Mouse (Mus musculus) kidney, adult 18-20 months (tissue): Measurements from ENCODE around the gene Lca5l.
"Not testable (repeated sequence)": the region's sequence is repeated elsewhere in the genome, so short reads cannot be mapped to it uniquely, and the experiment has no call there.

Experiments used
- DNase-seq: peaks from one replicate; pipeline ENCODE4 v3.0.0; 2021

The Lca5l gene

DNA sequence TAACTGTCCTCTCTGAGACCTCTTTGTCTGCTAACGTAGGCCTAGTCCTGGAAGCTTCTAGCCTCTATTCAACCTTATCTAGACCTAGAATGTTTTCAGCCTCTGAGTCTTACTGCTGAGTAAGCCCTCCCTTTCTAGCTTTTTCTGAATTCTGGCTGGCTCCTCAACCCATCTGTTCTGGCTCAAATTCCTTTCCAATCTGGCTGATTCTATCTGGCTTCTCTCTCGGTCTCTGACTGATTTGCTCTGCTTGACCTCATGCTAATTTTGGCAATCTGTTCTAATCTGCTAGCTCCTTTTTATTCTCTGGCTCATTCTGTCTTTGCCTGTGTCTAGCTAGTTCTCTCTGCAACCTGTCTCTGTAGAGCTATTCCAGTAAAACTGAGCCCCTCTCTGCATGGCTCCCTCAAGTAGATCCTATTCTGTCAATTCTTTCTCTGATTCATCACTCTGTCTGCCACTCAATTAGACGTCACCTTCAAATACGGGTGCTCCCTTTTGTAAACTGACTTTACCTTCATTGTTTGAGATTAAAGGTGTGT lies 26.3 kb downstream of the Lca5l start:
- no peak for DNase-seq

GRCm38 (mm10) chr16:96161336-96161735 lies 30.7 kb downstream of the Lca5l start:
- DNase-seq = no peak

DNA sequence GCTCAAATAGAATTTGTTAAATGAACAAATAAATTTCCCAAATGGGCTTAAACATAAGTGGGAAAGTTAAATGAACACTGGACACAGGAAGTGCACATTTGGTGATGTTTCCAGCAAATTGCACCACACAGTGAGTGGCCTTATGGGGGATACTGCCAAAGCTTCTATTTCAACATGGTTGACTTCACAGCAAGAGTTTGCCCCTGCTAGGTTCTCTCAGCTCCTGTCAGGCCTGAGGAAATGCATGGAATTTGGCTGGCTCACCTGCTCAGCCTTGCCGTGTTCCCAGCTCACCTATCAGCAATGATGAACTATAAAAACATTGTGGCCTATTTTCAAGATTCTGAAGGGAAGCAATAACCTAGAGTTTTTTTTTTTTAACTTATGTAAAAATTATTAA lies 31.1 kb downstream of the Lca5l start:
- no peak for DNase-seq

DNA sequence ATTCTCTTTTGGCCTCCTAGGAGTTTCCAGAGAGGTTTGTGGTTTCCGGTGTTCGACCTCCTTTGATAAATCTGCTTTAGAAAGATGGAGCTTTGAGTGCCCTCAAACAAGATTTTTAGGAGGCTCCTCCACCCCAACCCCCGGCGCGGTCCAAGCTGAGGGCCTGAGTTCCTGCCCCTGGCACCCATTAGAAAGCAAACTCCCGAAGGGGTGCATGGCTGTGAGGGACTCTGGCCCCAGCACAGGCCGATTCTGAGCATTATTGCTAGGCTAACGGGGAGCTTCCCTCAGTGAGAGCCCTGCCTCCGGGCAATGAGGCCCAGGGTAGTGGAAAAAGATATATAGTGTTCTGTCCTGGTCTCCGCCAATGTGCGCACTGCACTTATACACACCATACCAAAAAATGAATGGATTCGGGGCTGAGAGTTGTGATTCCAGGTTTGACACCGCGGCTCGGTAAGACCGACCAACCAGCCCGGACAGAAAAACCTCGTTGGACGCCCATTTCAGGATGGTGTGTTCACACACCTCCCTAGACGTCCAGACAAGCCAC lies 32.2 kb downstream of the Lca5l start:
- no peak for DNase-seq

DNA sequence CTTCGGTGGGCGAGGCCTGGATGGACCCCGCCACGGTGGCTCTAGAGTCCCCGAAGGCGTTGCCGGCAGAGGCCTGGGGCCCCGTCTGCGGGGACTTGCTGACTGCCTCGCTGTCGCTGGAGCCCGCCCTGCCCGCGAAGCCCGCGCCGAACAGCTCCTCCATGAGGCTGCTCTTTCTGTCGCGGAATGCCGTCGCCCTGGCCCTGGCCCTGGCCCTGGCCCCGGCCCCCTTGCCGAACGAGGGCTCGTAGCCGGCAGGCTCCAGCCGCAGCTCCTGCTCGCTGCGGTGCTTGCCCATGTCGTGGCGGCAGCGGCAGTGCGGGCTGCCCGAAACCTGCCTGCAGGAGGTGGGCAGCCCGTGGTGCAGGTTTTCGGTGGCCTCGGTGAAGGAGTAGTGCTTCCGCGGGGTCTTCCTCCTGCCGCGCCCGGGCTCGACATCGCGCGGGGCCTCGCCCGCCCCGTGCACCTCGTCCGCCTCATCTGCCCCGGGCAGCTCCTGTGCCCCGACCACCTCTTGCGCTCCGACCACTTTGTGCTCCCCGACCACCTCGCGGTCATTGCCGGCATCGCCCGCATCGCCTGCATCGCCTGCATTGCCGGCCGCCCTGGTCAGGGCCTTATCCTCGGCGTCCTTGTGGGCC lies 32.9 kb downstream of the Lca5l start:
- DNase-seq = peak; percentile 61

DNA sequence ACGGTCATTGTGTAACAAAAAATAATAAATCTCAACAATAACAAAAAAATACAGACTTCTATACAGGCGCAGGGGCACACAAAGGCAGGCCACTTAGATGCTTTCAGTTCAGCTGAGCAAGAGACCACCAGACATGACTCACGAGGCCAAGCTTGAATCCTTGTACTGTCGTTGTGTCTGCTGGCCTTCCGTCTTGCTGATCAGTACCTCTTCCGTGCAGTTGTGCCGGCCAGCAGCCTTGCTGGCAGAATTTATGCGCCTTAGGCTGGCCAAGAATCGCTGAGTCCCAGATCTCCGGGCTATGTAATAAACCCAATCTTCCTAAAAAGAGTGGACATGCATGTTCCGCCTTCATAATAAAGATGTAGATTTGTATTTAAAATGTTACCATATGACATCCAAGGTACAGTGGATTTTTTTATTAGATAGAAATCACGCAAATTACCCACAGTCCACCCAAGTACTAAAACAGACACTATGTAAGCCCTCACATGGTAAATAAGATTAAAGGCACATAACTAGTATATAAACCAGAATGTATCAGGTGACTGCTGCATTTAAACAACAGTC lies 33.5 kb downstream of the Lca5l start:
- DNase-seq = no peak

DNA sequence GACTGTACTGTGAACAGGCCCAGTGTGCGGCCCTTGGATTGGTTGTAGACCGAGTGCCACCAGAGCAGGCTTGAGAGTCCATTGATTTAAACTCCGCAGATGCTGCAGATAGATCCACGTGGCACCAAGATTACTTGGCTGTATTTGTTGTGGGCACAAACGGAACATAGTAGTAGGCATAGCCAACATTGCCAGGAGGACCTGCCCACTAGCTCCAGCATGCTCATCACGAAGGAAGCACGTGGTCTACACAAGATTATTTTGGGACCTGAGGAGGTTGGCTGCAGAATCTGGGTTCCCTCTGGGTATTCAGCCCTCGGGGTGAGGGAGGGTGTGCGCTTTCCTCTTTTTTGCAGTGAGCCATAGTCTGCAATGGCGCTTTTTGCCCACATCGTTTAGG lies 34.9 kb downstream of the Lca5l start:
- no peak for DNase-seq

DNA sequence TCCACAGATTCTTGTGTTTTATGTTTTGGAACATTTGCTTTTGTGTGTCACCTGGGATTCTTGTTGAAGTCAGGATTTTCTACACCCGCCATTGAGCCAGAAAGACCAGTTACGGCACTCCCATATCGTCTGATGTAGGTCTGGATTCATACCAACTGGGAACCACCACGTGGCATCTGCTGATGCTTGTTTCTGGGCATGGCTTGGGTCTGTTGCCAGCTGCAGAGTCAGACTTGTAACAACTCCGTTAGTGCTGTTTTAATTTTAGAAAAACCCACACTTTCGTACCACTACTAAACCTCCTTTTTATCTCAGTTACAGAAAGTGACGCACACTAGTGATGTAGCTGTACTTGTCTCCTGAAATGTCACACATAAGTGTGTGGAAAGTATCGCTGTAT lies 36.1 kb downstream of the Lca5l start:
- DNase-seq = no peak

- no peak for DNase-seq
Observed at GRCm38 (mm10) chr16:96154476-96154875, 37.6 kb downstream of the Lca5l start.

- peak; percentile 78 for DNase-seq
Observed at GRCm38 (mm10) chr16:96151551-96151950, 40.5 kb downstream of the Lca5l start.

DNA sequence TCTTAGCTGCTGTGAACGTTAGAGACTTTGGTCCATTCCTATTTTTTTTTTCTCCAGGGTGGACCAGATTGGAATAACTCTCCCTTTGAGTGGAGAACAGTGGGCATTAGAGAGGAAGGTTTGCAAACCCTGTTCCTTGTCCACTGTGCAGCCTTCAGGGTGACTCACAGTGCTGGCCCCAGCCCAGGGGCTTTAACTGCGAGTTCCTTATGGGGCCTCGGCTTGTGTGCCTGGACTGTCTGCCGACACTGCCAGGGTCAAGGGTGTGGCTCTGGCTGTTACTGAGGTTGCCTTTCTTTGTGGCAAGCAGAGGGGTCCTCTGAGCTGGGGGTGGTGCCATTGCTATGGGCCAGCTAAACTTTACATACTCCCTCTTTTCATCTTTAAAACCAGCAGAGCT lies 41.1 kb downstream of the Lca5l start:
- no peak for DNase-seq

DNA sequence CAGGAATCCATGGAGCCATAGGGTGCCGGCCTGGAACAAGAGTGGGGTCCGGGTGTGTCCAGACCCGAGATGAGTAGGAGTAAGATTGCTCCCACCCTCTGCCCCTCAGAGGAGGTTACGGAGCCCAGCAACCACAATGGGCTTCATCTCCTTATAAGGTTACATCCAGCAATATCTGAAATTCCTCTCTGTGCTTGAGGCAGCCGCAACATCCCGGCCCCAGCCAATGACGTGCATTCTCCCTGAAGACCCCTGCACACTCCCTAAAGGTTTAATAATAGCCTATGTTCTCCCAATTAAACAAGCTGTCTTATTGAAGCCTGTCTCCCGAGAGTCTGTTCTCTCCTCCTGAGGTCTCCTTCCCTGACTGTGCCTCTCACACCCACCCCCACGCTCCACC lies 42.8 kb downstream of the Lca5l start:
- no peak for DNase-seq

- no peak for DNase-seq
Observed at GRCm38 (mm10) chr16:96148834-96149233, 43.2 kb downstream of the Lca5l start.

- no peak for DNase-seq
Observed at GRCm38 (mm10) chr16:96145814-96146213, 46.3 kb downstream of the Lca5l start.

DNA sequence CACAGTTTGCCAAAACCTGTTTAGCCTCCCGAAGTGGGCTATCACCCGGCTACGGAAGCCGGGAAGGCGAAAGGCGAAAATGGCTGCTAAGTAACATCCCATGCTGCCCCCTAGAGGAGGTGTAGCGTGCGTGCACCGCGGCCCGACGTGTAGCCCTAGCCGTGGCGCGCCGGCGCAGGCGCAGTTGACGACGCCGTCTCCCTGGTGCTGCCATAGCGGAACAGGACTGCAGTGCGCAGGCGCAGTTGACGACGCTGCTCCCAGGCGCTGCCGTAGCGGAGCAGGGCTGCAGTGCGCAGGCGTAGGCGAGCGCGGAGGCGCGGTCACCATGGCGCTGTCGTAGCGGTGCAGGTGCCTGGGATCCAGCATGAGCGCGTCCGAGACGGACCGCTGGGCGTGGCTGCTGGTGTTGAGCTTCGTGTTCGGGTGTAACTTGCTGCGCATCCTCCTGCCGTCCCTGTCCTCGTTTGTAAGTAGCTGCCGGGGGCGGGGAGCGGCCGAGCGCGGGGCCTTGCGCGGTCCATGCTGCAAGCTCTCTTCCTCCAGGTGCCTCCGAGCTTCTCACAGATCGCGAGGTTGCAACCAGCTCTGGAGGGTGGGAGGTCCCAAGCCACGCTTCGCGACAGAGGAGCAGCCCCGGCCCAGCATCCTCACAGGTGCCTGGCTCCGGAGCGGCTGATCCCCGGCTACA lies 46.8 kb downstream of the Lca5l start, which contains the start of gene Wrb:
TSS of gene Wrb (plus strand) at position 298 of the 691 bp plus-strand sequence.
- DNase-seq = peak; percentile 99

- DNase-seq = not testable (repeated sequence)
Observed at GRCm38 (mm10) chr16:96144748-96145109, 47.3 kb downstream of the Lca5l start.

DNA sequence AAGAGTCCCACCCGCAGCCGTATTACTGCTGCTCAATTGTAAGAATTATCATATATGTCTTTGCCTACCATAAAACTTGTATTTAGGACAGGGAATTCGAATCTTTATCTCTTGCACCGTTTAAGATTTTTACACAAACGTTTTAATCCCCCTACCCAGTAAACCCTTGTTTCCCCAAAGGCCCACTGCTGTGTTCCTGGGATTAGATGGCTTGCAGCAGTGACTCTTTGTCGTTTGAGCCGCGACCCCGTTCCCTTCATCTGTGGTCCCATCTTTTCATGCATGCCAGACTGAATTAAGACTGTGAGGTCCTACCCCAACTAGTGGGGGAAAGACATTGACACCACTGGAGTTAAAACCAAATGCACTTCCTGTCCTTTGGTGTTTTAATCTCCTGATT lies 63.6 kb downstream of the Lca5l start:
- no peak for DNase-seq

DNA sequence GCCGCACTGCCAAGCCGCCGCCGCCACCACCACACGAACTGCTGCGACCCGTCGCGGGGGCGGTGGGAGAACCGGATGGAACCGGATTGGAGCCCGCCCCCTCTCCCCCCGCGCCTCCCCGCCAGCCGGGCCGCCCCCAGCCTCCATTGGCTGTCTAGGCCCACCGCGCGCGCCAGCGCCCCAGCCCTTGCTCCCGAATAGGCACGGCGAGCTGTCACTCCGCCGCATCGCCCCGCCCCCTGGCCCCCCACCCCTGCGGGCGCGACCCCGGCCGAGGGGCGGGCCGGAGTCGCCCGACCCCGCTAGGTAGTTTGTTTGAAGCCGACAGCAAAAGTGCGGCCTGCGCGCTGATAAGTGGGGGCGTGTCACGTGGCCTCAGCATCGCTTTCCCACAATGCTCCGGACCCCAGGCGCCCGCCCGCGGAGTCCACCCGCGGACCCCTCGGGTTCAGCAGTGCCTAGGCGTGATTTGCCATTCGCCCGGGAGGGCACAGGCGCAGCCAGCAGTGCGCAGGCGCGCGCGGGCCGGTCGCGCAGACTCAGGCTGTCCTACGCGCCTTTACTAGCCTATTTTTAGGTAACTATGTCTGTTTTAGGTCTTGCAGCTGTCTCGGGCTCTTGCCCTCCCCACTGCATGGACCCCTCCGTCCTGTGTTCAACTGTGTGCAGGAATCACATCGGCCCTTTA lies 64.3 kb downstream of the Lca5l start, which contains the start of gene Hmgn1:
TSS of gene Hmgn1 (minus strand) at position 73 of the 688 bp plus-strand sequence.
- DNase-seq = peak; percentile 95

GRCm38 (mm10) chr16:96127288-96127656 lies 64.8 kb downstream of the Lca5l start:
- DNase-seq = no peak

DNA sequence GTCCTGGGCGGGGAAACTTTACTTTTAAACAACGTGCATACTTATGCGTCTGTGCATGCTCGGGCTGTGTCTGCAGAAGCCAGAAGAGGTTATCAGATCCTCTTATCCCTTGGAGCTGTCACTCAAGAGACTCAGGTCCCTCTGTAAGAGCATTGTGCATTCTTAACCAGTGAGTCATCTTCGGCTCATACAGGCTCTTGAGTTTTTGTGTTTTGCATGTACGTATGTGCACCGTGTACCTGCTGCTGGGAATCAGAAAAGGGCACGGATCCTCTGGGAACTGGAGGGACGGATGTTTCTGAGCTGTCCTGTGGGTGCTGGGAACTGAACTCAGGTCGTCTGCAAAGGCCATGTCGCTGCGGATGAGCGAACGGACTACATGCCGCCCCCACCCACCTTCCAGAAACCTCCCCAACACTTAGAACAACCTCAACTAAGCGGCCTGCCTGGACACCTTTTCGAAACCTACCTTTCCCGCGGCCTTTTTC lies 65.3 kb downstream of the Lca5l start:
- no peak for DNase-seq

GRCm38 (mm10) chr16:96120022-96120623 lies 71.9 kb downstream of the Lca5l start:
- DNase-seq = no peak

- no peak for DNase-seq
Observed at GRCm38 (mm10) chr16:96114729-96115128, 77.3 kb downstream of the Lca5l start.

GRCm38 (mm10) chr16:96112769-96113168 lies 79.3 kb downstream of the Lca5l start:
- no peak for DNase-seq
